In genomic region chr4:124593691-124594090, GRCm38 (mm10) we compare ENCODE assay signal across 30 mouse cellular contexts. TPM values are rescaled to one million over a fixed set of nuclear protein-coding genes. Genes with fewer than 3 reads are reported as not detected.
A peak's percentile ranks its signal among the peaks of the same experiment; 100 is the strongest.
DNase-seq lines count a peak whose midpoint lies in the region; ATAC-seq and TF ChIP-seq lines count a peak whose summit lies in the region.
"Had no signal": no experiment of that assay in that cellular context is flagged by ENCODE, and none has a peak within 500 bp of the region (broad histone marks: within the 10 kb centered on the region; RNA-seq: fewer than 3 reads in every experiment).

No protein-coding gene starts in this region.

- H3K27ac ChIP-seq in forebrain, embryonic 15.5 days (replicated peaks): peak overlapping the region; percentile 93
- H3K27ac ChIP-seq in forebrain, embryonic 10.5 days: no peak overlapping the region
- H3K27ac ChIP-seq in forebrain, postnatal 0 days (ENCODE audit: low read depth, low read length): peak overlapping the region; percentile 84
- H3K27ac ChIP-seq: embryonic facial prominence, embryonic 10.5 days; embryonic facial prominence, embryonic 13.5 days; gastrocnemius, adult 2 months; heart, embryonic 15.5 days; hindbrain, embryonic 10.5 days; hindbrain, embryonic 13.5 days; intestine, embryonic 15.5 days had no signal

- 34% methylated on average over 9 of the region's 9 CpGs for WGBS in forebrain, embryonic 15.5 days
- WGBS in forebrain, embryonic 10.5 days: 81% methylated on average over 9 of the region's 9 CpGs
- 37% methylated on average over 9 of the region's 9 CpGs for WGBS in forebrain, postnatal 0 days

- no peaks in the 10 kb centered on the region for H3K27me3 ChIP-seq in forebrain, embryonic 15.5 days
- H3K27me3 ChIP-seq in forebrain, embryonic 10.5 days (ENCODE audit: poor library complexity, severe bottlenecking): peaks cover 44% of the 10 kb centered on the region
- H3K27me3 ChIP-seq in forebrain, postnatal 0 days (ENCODE audit: insufficient read depth, low read length): no peaks in the 10 kb centered on the region

- peaks cover 45% of the 10 kb centered on the region for H3K4me1 ChIP-seq in forebrain, embryonic 15.5 days
- peaks cover 18% of the 10 kb centered on the region for H3K4me1 ChIP-seq in forebrain, embryonic 10.5 days
- peaks cover 32% of the 10 kb centered on the region for H3K4me1 ChIP-seq in forebrain, postnatal 0 days (ENCODE audit: insufficient read depth)
- H3K4me1 ChIP-seq: heart, embryonic 12.5 days; heart, embryonic 15.5 days; intestine, embryonic 15.5 days had no signal

- intact Hi-C loops in gastrocnemius, postnatal 36 days (cut with DNase I): no loop called here

- no peak for DNase-seq in forebrain, embryonic 10.5 days (ENCODE audit: extremely low spot score, low spot score)
- peak; percentile 32 for DNase-seq in retina, postnatal 1 day
- no peak for DNase-seq in retina, embryonic 14.5 days (ENCODE audit: low spot score)
- peak; percentile 53 for DNase-seq in forebrain, postnatal 0 days
- DNase-seq in gastrocnemius, postnatal 36 days: no peak
- DNase-seq: adrenal gland, adult 2 months; adrenal gland, postnatal 14 days; cerebellum, adult 11-12 months; cerebellum, adult 8-10 months; cerebellum, postnatal 36 days; embryo, embryonic 11 days; gastrocnemius, adult 2 months; gastrocnemius, postnatal 14 days; heart, adult 18-20 months; heart, postnatal 10 days; heart, postnatal 36 days had no signal

- no peak for TF ChIP-seq CTCF in forebrain, postnatal 0 days (IDR thresholded peaks at IDR 0.05; ENCODE audit: low read depth)

- no peaks in the 10 kb centered on the region for H3K9me3 ChIP-seq in forebrain, embryonic 15.5 days
- H3K9me3 ChIP-seq in forebrain, embryonic 10.5 days: no peaks in the 10 kb centered on the region
- H3K9me3 ChIP-seq in forebrain, postnatal 0 days (ENCODE audit: low read length): no peaks in the 10 kb centered on the region
- H3K9me3 ChIP-seq: embryonic facial prominence, embryonic 10.5 days; embryonic facial prominence, embryonic 13.5 days; heart, embryonic 12.5 days; heart, embryonic 15.5 days; hindbrain, embryonic 10.5 days; hindbrain, embryonic 13.5 days; intestine, embryonic 15.5 days had no signal

- peak; percentile 20 for ATAC-seq in forebrain, embryonic 15.5 days (replicated peaks)
- peak; percentile 30; the same call in 1 of the 2 replicates for ATAC-seq in forebrain, postnatal 0 days
- ATAC-seq: CD4-positive, CD25-positive, alpha-beta regulatory T cell, adult 4 months; intestine, embryonic 15.5 days had no signal

- H3K4me2 ChIP-seq in forebrain, embryonic 15.5 days (replicated peaks): no peak overlapping the region
- H3K4me2 ChIP-seq in forebrain, postnatal 0 days (ENCODE audit: low read depth): no peak overlapping the region
- H3K4me2 ChIP-seq: embryonic facial prominence, embryonic 13.5 days; heart, embryonic 12.5 days; heart, embryonic 15.5 days; hindbrain, embryonic 13.5 days; intestine, embryonic 15.5 days had no signal

- no peaks in the 10 kb centered on the region for H3K36me3 ChIP-seq in forebrain, embryonic 15.5 days
- H3K36me3 ChIP-seq in forebrain, embryonic 10.5 days (replicated peaks): no peaks in the 10 kb centered on the region
- no peaks in the 10 kb centered on the region for H3K36me3 ChIP-seq in forebrain, postnatal 0 days (ENCODE audit: insufficient read depth)
- H3K36me3 ChIP-seq: embryonic facial prominence, embryonic 10.5 days; embryonic facial prominence, embryonic 13.5 days; heart, embryonic 12.5 days; heart, embryonic 15.5 days; hindbrain, embryonic 10.5 days; hindbrain, embryonic 13.5 days; intestine, embryonic 15.5 days had no signal

- H3K4me3 ChIP-seq in forebrain, embryonic 15.5 days: no peak overlapping the region
- no peak overlapping the region for H3K4me3 ChIP-seq in forebrain, embryonic 10.5 days
- no peak overlapping the region for H3K4me3 ChIP-seq in forebrain, postnatal 0 days (ENCODE audit: low read depth, low read length)
- H3K4me3 ChIP-seq: embryonic facial prominence, embryonic 10.5 days; embryonic facial prominence, embryonic 13.5 days; erythroblast, embryonic 14.5 days; gastrocnemius, adult 2 months; heart, embryonic 12.5 days; heart, embryonic 15.5 days; hindbrain, embryonic 10.5 days; hindbrain, embryonic 13.5 days; intestine, embryonic 15.5 days had no signal

- no peak overlapping the region for H3K9ac ChIP-seq in forebrain, embryonic 15.5 days (replicated peaks)
- H3K9ac ChIP-seq in forebrain, postnatal 0 days: 0 out of 2 replicates have a peak overlapping the region, but pooled peaks have one; percentile 18
- H3K9ac ChIP-seq: embryonic facial prominence, embryonic 13.5 days; heart, embryonic 12.5 days; heart, embryonic 15.5 days; hindbrain, embryonic 13.5 days; intestine, embryonic 15.5 days had no signal

RNA-seq across cellular contexts. Expression of gene 3100002H09Rik, which starts 16.9 kb away (rescaled TPM):
- 1.2 TPM in 2 replicates for polyA plus RNA-seq in forebrain, embryonic 15.5 days (2015; fragmentation: Nextera tagmentation; extraction: Ambion mirVana)
- 0.31 and 0.61 TPM in 2 replicates for polyA plus RNA-seq in forebrain, embryonic 10.5 days (2016; fragmentation: Nextera tagmentation; extraction: Ambion mirVana)
- total RNA-seq in forebrain, postnatal 0 days (2014; rRNA removed): 0.23 TPM in 1 of 2 replicates, not detected in the other
- 0.18 TPM in 1 of 2 replicates, not detected in the other for polyA plus RNA-seq in forebrain, postnatal 0 days (2015; fragmentation: Nextera tagmentation; extraction: Ambion mirVana)
- total RNA-seq in gastrocnemius, postnatal 36 days (2021): not detected
- total RNA-seq: adrenal gland, adult 2 months; adrenal gland, postnatal 14 days; adrenal gland, postnatal 4 days; gastrocnemius, adult 2 months; gastrocnemius, postnatal 14 days; heart, adult 18-20 months; heart, postnatal 10 days; heart, postnatal 36 days; MEL had no signal
- polyA plus RNA-seq: adrenal gland, adult 2 months; C2C12; CD4-positive, CD25-positive, alpha-beta regulatory T cell, adult 4 months; embryonic facial prominence, embryonic 13.5 days; erythroblast, embryonic 14.5 days; gonadal fat pad, adult 2 months; heart, embryonic 12.5 days; hindbrain, embryonic 10.5 days; hindbrain, embryonic 13.5 days; intestine, embryonic 15.5 days had no signal

Comparison
In these comparisons a context has a peak if more than half of its experiments do, and no peak if none do; other contexts are left out.
1. DNase-seq: peak in retina, postnatal 1 day (single experiment) and forebrain, postnatal 0 days (single experiment); none in forebrain, embryonic 10.5 days (single experiment), retina, embryonic 14.5 days (single experiment) and gastrocnemius, postnatal 36 days (0 of 2).